Mouse (Mus musculus) ovary, adult 18-20 months (tissue): ENCODE results near the gene Tmco1.

Experiments
- DNase-seq: peaks from one replicate; pipeline ENCODE4 v3.0.0; 2022; ENCODE audit warnings: low spot score, mixed read lengths

Tmco1 gene

GRCm38 (mm10) chr1:167374003-167374784 is 66.0 kb downstream of the Tmco1 start:
- no peak for DNase-seq

- no peak for DNase-seq
These were observed 66.8 kb downstream of the Tmco1 start for GRCm38 (mm10) chr1:167374942-167375341.

- no peak for DNase-seq
These were observed 69.8 kb downstream of the Tmco1 start for GRCm38 (mm10) chr1:167378019-167378418.

- DNase-seq: no peak
These were observed 71.6 kb downstream of the Tmco1 start for GRCm38 (mm10) chr1:167379751-167380150.

- DNase-seq: no peak
These were observed 72.0 kb downstream of the Tmco1 start for GRCm38 (mm10) chr1:167380223-167380622.

- DNase-seq: no peak
These were observed 73.2 kb downstream of the Tmco1 start for GRCm38 (mm10) chr1:167381050-167382015.

GRCm38 (mm10) chr1:167382316-167382715 is 74.1 kb downstream of the Tmco1 start:
- DNase-seq: no peak

- no peak for DNase-seq
These were observed 74.6 kb downstream of the Tmco1 start for GRCm38 (mm10) chr1:167382763-167383162.

GRCm38 (mm10) chr1:167383178-167383577 is 75.0 kb downstream of the Tmco1 start:
- no peak for DNase-seq
